Mouse (Mus musculus): Measurements from ENCODE around the gene Tsn. TPM values are rescaled to one million over a fixed set of nuclear protein-coding genes. Genes with fewer than 3 reads are reported as not detected.

Tsn gene
- total RNA-seq, 2 experiments from 2014 or later: 28.6 to 30.5 TPM

Other genes starting within 250 kb of the Tsn start
- gene Gm29106, start 135.2 kb downstream of the Tsn start, total RNA-seq (2015; ENCODE audit: low replicate concordance): not detected in 2 replicates
- gene Gm29106, start 135.2 kb downstream of the Tsn start, total RNA-seq (2017; ENCODE audit: low replicate concordance): not detected in 2 replicates
- 30.6 and 40.5 TPM in 2 replicates for gene Nifk, start 10.1 kb upstream of the Tsn start, total RNA-seq (2015; ENCODE audit: low replicate concordance)
- 31.8 and 38.3 TPM in 2 replicates for gene Nifk, start 10.1 kb upstream of the Tsn start, total RNA-seq (2017; ENCODE audit: low replicate concordance)
- 17.8 and 24.6 TPM in 2 replicates for gene Clasp1, start 77.3 kb upstream of the Tsn start, total RNA-seq (2015; ENCODE audit: low replicate concordance)
- 11.4 and 15.3 TPM in 2 replicates for gene Clasp1, start 77.3 kb upstream of the Tsn start, total RNA-seq (2017; ENCODE audit: low replicate concordance)